Mouse (Mus musculus): Measurements from ENCODE around the gene Cybb.

- TF ChIP-seq CTCF (IDR thresholded peaks at IDR 0.05; ENCODE audit: low read depth), result no peak
- TF ChIP-seq EP300 (IDR thresholded peaks at IDR 0.05; ENCODE audit: low read depth), result no peak
These were observed 24.9 kb downstream of the Cybb start for GRCm38 (mm10) chrX:9462671-9463070.
